Mouse (Mus musculus): ENCODE measurements around the gene Elac2. TPM values are rescaled to one million over a fixed set of nuclear protein-coding genes. Genes with fewer than 3 reads are reported as not detected.

Elac2 gene
- total RNA-seq, 2 experiments from 2014 or later = 27.1 to 29.0 TPM

DNA sequence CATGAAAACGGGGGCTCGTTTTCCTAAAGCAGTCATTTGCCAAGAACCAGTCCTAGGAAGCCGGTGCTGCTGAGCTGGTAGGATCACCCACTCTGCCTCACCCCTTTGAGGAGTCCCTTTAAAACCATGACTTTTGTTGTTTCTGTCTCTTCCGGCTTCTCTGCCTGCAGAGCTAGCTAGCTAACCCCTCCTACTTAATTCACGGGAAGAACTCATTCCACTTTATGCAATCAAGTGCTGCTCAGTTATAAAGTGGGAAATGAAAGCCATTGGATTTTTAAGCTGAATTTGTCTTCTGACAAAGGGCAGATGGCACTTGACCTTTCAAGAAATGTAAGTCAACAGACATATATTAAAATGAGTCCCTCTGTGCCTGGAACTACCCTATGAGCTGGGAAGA, 49.2 kb downstream of the Elac2 start:
- H3K27ac ChIP-seq = no peak overlapping the region
- intact Hi-C loops (cut with DNase I) = no loop called here
- no peak for DNase-seq (ENCODE audit: extremely low spot score in 1 of 2, low spot score in 2 of 2)
- no peak for TF ChIP-seq CTCF (IDR thresholded peaks at IDR 0.05)
- no peak overlapping the region for H3K4me3 ChIP-seq

- DNase-seq (ENCODE audit: extremely low spot score in 1 of 2, low spot score in 2 of 2) = no peak
- TF ChIP-seq CTCF (IDR thresholded peaks at IDR 0.05) = no peak
- Histone ChIP-seq H3K4me3 (no peak overlapping the region), H3K27ac (no peak overlapping the region)
- intact Hi-C loops (cut with DNase I) = no loop called here
These were observed 51.4 kb downstream of the Elac2 start for GRCm38 (mm10) chr11:65030201-65030600.

GRCm38 (mm10) chr11:65032221-65032620, 53.4 kb downstream of the Elac2 start:
- no peak for TF ChIP-seq CTCF (IDR thresholded peaks at IDR 0.05)
- no peak for DNase-seq (ENCODE audit: extremely low spot score in 1 of 2, low spot score in 2 of 2)
- no peak overlapping the region for H3K27ac ChIP-seq

DNA sequence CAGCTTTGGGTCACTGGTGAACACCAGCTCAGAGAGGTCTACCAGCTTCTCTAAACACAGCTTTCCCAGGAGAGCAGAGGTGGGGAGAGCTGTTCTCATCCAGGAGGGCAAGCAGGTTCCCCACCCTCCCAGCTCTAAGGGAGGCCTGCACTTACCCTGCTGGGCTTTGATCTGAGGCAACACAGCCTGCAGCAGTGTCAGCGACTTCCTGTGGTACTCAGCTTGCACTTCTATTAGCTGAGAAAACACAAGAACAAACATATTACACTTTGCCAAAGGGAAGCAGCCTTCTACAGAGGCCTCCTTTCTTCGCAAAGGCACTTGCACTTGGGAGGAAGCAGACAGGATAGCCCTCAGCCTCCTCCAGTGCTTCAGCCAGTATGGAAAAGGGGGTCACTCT, 60.2 kb downstream of the Elac2 start:
- intact Hi-C loops (cut with DNase I) = no loop called here

More at GRCm38 (mm10) chr11:65032221-65032620, 53.4 kb downstream of the Elac2 start:
- no peak overlapping the region for H3K4me3 ChIP-seq
- intact Hi-C loops (cut with DNase I) = no loop called here

GRCm38 (mm10) chr11:65039517-65040095, 60.8 kb downstream of the Elac2 start:
- intact Hi-C loops (cut with DNase I) = no loop called here
- no peak for DNase-seq (ENCODE audit: extremely low spot score in 1 of 2, low spot score in 2 of 2)
- Histone ChIP-seq H3K4me3 (no peak overlapping the region), H3K27ac (no peak overlapping the region)
- no peak for TF ChIP-seq CTCF (IDR thresholded peaks at IDR 0.05)

More for the DNA sequence above, 60.2 kb downstream of the Elac2 start:
- Histone ChIP-seq H3K4me3 (no peak overlapping the region), H3K27ac (no peak overlapping the region)
- no peak for DNase-seq (ENCODE audit: extremely low spot score in 1 of 2, low spot score in 2 of 2)
- no peak for TF ChIP-seq CTCF (IDR thresholded peaks at IDR 0.05)

- Histone ChIP-seq H3K27ac (no peak overlapping the region), H3K4me3 (no peak overlapping the region)
- no peak for DNase-seq (ENCODE audit: extremely low spot score in 1 of 2, low spot score in 2 of 2)
- intact Hi-C loops (cut with DNase I) = no loop called here
- TF ChIP-seq CTCF (IDR thresholded peaks at IDR 0.05) = no peak
These were observed 61.7 kb downstream of the Elac2 start for GRCm38 (mm10) chr11:65040556-65040955.

GRCm38 (mm10) chr11:65049090-65049489, 70.3 kb downstream of the Elac2 start:
- intact Hi-C loops (cut with DNase I) = no loop called here
- DNase-seq (ENCODE audit: extremely low spot score in 1 of 2, low spot score in 2 of 2) = peak in 1 of 2 experiments; percentile 41
- H3K4me3 ChIP-seq = no peak overlapping the region

DNA sequence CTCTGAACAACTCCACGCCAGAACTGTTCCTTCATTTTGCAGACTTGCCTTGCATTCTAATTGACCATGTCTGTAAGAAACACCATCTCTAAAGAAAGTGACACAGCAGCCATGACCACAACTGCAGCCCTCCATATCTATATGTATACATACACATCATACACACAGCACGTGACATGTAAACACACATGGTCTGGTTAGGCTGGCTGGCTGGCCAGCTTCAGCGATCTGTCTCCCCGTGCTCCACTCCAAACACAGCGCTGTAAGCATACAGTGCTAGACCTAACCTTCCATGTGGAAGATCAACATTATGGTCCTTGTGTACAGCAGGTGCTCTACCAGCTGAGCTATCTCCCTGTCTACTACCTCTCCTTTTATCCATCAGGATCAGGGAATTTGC, 72.0 kb downstream of the Elac2 start:
- no peak for DNase-seq (ENCODE audit: extremely low spot score in 1 of 2, low spot score in 2 of 2)
- Histone ChIP-seq H3K27ac (no peak overlapping the region), H3K4me3 (no peak overlapping the region)
- intact Hi-C loops (cut with DNase I) = loop anchor here (10.0 kb wide), 1 partner anchor 194 kb away; no protein-coding TSS in a partner anchor
- no peak for TF ChIP-seq CTCF (IDR thresholded peaks at IDR 0.05)

More at GRCm38 (mm10) chr11:65049090-65049489, 70.3 kb downstream of the Elac2 start:
- no peak overlapping the region for H3K27ac ChIP-seq
- no peak for TF ChIP-seq CTCF (IDR thresholded peaks at IDR 0.05)

Other genes with a start within 250 kb of the Elac2 start
- gene 1700086D15Rik, start 180.9 kb downstream of the Elac2 start, total RNA-seq (2021) = 1 to 10 TPM; 3.5 to 4.0 TPM
- gene Arhgap44, start 183.9 kb downstream of the Elac2 start, total RNA-seq (2021) = 100 to 1,000 TPM; 137 to 142 TPM